Comparison of ENCODE assay signal across 7 mouse cellular contexts in the genomic region with DNA sequence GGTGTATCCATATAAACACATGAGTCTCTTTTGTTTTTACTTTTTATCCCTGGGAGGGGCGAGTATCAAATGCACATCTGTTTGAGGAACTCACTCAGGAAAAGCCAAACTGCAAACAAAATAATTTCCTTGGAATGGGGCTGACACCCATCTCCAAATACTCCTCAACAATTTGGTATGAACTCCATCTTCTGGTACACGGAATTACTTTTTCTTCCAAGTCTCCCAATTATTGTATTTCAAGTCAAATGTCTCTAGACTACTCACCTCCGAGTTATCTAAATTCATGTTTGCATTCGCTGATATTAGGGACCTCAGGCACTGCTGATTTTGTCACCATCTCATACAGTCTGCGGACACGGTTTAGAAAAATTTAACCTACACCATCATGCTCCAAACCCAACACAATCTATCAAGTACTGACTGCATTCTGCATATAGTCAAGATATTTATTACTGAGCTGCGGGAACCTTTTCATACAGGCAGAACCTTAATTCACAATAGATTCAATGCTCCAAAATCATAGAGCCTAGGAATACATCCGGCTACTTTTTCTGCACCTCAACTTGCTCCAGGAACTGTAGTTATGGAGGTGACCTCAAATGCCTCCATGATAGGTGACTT. TPM values are rescaled to one million over a fixed set of nuclear protein-coding genes. Genes with fewer than 3 reads are reported as not detected.
DNase-seq lines count a peak whose midpoint lies in the region; ATAC-seq and TF ChIP-seq lines count a peak whose summit lies in the region.

No protein-coding gene starts in this region.

- peak overlapping the region; percentile 86 for H3K9ac ChIP-seq in lung, embryonic 16.5 days (ENCODE audit: low read length)
- H3K9ac ChIP-seq in embryonic facial prominence, embryonic 15.5 days = peak overlapping the region; percentile 82
- peak overlapping the region; percentile 85 for H3K9ac ChIP-seq in limb, embryonic 11.5 days (ENCODE audit: low read length)

- no peaks in the 10 kb centered on the region for H3K36me3 ChIP-seq in lung, embryonic 16.5 days (ENCODE audit: control insufficient read depth, insufficient read depth, low read length)
- no peaks in the 10 kb centered on the region for H3K36me3 ChIP-seq in embryonic facial prominence, embryonic 15.5 days
- no peaks in the 10 kb centered on the region for H3K36me3 ChIP-seq in limb, embryonic 11.5 days (ENCODE audit: control insufficient read depth, insufficient read depth, low read length)
- H3K36me3 ChIP-seq in small intestine, adult 2 months (ENCODE audit: control insufficient read depth, insufficient read depth, low read length) = no peaks in the 10 kb centered on the region

- TF ChIP-seq CTCF in small intestine, adult 2 months (IDR thresholded peaks at IDR 0.05; ENCODE audit: extremely low read depth, insufficient read length, insufficient replicate concordance, low read depth, low read length) = no peak

- no peak for TF ChIP-seq POLR2A in small intestine, adult 2 months (IDR thresholded peaks at IDR 0.05; ENCODE audit: low read depth, low read length)

- WGBS in lung, embryonic 16.5 days = 10% methylated on average over 8 of the region's 8 CpGs
- WGBS in embryonic facial prominence, embryonic 15.5 days = 19% methylated on average over 8 of the region's 8 CpGs
- 34% methylated on average over 8 of the region's 8 CpGs for WGBS in limb, embryonic 11.5 days
- WGBS in small intestine, adult 2 months = 7% methylated on average over 8 of the region's 8 CpGs

- no peaks in the 10 kb centered on the region for H3K27me3 ChIP-seq in lung, embryonic 16.5 days (ENCODE audit: control insufficient read depth, insufficient read depth, low read depth, low read length)
- H3K27me3 ChIP-seq in embryonic facial prominence, embryonic 15.5 days = no peaks in the 10 kb centered on the region
- no peaks in the 10 kb centered on the region for H3K27me3 ChIP-seq in limb, embryonic 11.5 days (ENCODE audit: control insufficient read depth, insufficient read depth, low read length)
- H3K27me3 ChIP-seq in small intestine, adult 2 months (ENCODE audit: control insufficient read depth, insufficient read depth, low read length) = no peaks in the 10 kb centered on the region

- H3K27ac ChIP-seq in lung, embryonic 16.5 days (ENCODE audit: low read length) = peak overlapping the region; percentile 95
- peak overlapping the region; percentile 97 for H3K27ac ChIP-seq in embryonic facial prominence, embryonic 15.5 days (replicated peaks)
- H3K27ac ChIP-seq in limb, embryonic 11.5 days (replicated peaks; ENCODE audit: low read depth, low read length) = peak overlapping the region; percentile 83
- H3K27ac ChIP-seq in small intestine, adult 2 months (ENCODE audit: insufficient read depth, low read depth, low read length) = peak overlapping the region; percentile 92

- no peak for ATAC-seq in lung, embryonic 16.5 days (ENCODE audit: low read depth)
- ATAC-seq in embryonic facial prominence, embryonic 15.5 days (ENCODE audit: insufficient number of reproducible peaks, low FRiP score, low TSS enrichment, low read depth) = no peak
- no peak for ATAC-seq in limb, embryonic 11.5 days (ENCODE audit: insufficient number of reproducible peaks, low FRiP score, low TSS enrichment, low read depth)

- H3K9me3 ChIP-seq in lung, embryonic 16.5 days (ENCODE audit: control insufficient read depth, low read length) = no peaks in the 10 kb centered on the region
- no peaks in the 10 kb centered on the region for H3K9me3 ChIP-seq in embryonic facial prominence, embryonic 15.5 days (replicated peaks)
- H3K9me3 ChIP-seq in limb, embryonic 11.5 days (ENCODE audit: control insufficient read depth, low read length) = no peaks in the 10 kb centered on the region

- peaks cover 7% of the 10 kb centered on the region; the same call in 1 of the 2 replicates for H3K4me1 ChIP-seq in lung, embryonic 16.5 days (replicated peaks; ENCODE audit: control insufficient read depth, insufficient read depth, low read length)
- peaks cover 17% of the 10 kb centered on the region for H3K4me1 ChIP-seq in embryonic facial prominence, embryonic 15.5 days
- H3K4me1 ChIP-seq in limb, embryonic 11.5 days (ENCODE audit: control insufficient read depth, insufficient read depth, low read length) = peaks cover 4% of the 10 kb centered on the region; the same call in 1 of the 2 replicates
- H3K4me1 ChIP-seq in small intestine, adult 2 months (ENCODE audit: control insufficient read depth, insufficient read depth, insufficient read length, low read length) = peaks cover 10% of the 10 kb centered on the region; the same call in 1 of the 2 replicates

- H3K4me3 ChIP-seq in lung, embryonic 16.5 days (ENCODE audit: low read length) = peak overlapping the region; percentile 82
- peak overlapping the region; percentile 82 for H3K4me3 ChIP-seq in embryonic facial prominence, embryonic 15.5 days (replicated peaks)
- H3K4me3 ChIP-seq in limb, embryonic 11.5 days (ENCODE audit: low read depth, low read length) = peak overlapping the region; percentile 72
- H3K4me3 ChIP-seq in small intestine, adult 2 months (ENCODE audit: low read depth, low read length) = peak overlapping the region; percentile 66

- H3K4me2 ChIP-seq in lung, embryonic 16.5 days (ENCODE audit: low read depth, low read length) = peak overlapping the region; percentile 63
- peak overlapping the region; percentile 63 for H3K4me2 ChIP-seq in embryonic facial prominence, embryonic 15.5 days (replicated peaks)
- peak overlapping the region; percentile 67 for H3K4me2 ChIP-seq in limb, embryonic 11.5 days (ENCODE audit: low read depth, severe bottlenecking)

- DNase-seq in lung, postnatal 14 days = no peak
- no peak for DNase-seq in limb, embryonic 11.5 days (ENCODE audit: low spot score)
- no peak for DNase-seq in left cerebral cortex, adult 11 months (ENCODE audit: low spot score)
- DNase-seq in thymus, adult 18-20 months = no peak

RNA-seq across cellular contexts. Expression of a gene that starts 1.4 kb away (rescaled TPM):
- 60.3 and 62.8 TPM in 2 replicates for polyA plus RNA-seq in lung, embryonic 16.5 days (2015; fragmentation: Nextera tagmentation; extraction: Ambion mirVana)
- polyA plus RNA-seq in embryonic facial prominence, embryonic 15.5 days (2015; fragmentation: Nextera tagmentation; extraction: Ambion mirVana) = 51.2 and 52.1 TPM in 2 replicates
- 64.7 and 71.3 TPM in 2 replicates for polyA plus RNA-seq in limb, embryonic 11.5 days (2014; fragmentation: Nextera tagmentation; extraction: Ambion mirVana)
- 12.4 and 26.6 TPM in 2 replicates for polyA plus RNA-seq in small intestine, adult 2 months (2012; rRNA removed)

RNA-seq across cellular contexts. Expression of a gene that starts 15.6 kb away (rescaled TPM):
- 485 and 516 TPM in 2 replicates for polyA plus RNA-seq in lung, embryonic 16.5 days (2015; fragmentation: Nextera tagmentation; extraction: Ambion mirVana)
- polyA plus RNA-seq in embryonic facial prominence, embryonic 15.5 days (2015; fragmentation: Nextera tagmentation; extraction: Ambion mirVana) = 450 and 462 TPM in 2 replicates
- 616 and 639 TPM in 2 replicates for polyA plus RNA-seq in limb, embryonic 11.5 days (2014; fragmentation: Nextera tagmentation; extraction: Ambion mirVana)
- 192 and 259 TPM in 2 replicates for polyA plus RNA-seq in small intestine, adult 2 months (2012; rRNA removed)
